Mouse (Mus musculus) embryonic fibroblast, embryonic 13.5 days (primary cell): ENCODE results near the gene Paics.

Source experiments
- CTCF ChIP-seq: IDR thresholded peaks from 2 replicates; pipeline ENCODE4 v1.5.1; 2011; ENCODE audit warnings: mild to moderate bottlenecking, control low read depth, low read length, moderate library complexity, borderline replicate concordance; ENCODE audit not compliant: insufficient read depth
- POLR2A ChIP-seq: IDR thresholded peaks from 2 replicates; pipeline ENCODE4 v1.6.1; 2011; ENCODE audit warnings: low read depth, mild to moderate bottlenecking, control low read depth, low read length, moderate library complexity

DNA sequence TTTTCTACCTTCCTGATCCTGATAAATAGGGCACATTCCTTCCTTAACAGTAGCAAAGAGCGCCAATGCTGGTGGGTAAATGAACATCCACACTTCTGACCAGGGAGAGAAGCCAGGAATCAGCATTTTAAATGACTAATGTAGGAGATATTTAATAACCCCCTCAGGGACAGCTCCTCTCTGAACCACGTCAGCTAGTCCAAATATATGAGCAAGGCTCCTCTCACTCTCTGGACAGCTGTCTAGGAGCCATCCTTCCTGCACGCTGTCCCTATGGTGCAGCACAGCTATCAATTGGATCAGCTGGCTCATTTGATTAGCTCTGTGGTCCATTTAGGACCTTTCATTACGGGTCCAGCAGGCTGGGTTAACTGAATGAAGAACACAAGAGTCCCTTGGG is 28.3 kb upstream of the Paics start:
- TF ChIP-seq CTCF (no peak), POLR2A (no peak)
